Mouse (Mus musculus) liver, embryonic 11.5 days (tissue): ENCODE data around the gene Foxo3. TPM values are rescaled to one million over a fixed set of nuclear protein-coding genes. Genes with fewer than 3 reads are reported as not detected.

Experiments
- ATAC-seq: fragments of 200-750 bp; cut with Nextera tagmentation; replicated peaks from 2 replicates; pipeline ENCODE4 v1.8.0; 2017; ENCODE audit warnings: moderate number of reproducible peaks, mild to moderate bottlenecking, moderate TSS enrichment, moderate library complexity; ENCODE audit not compliant: low FRiP score
- DNase-seq: peaks from one replicate; pipeline ENCODE4 v3.0.0-alpha.2; 2017; ENCODE audit warnings: low spot score
- H3K27ac ChIP-seq: fragments of 300-500 bp; sonication (generic); 2 replicates; pipeline ENCODE4 v1.5.1; 2014; ENCODE audit warnings: mild to moderate bottlenecking, low read depth, low read length, control low read depth
- H3K27me3 ChIP-seq: fragments of 300-500 bp; sonication (generic); replicated peaks from 2 replicates; pipeline ENCODE4 v1.6.1; 2014; ENCODE audit warnings: low read length, mixed read lengths; ENCODE audit not compliant: control insufficient read depth, insufficient read depth
- H3K36me3 ChIP-seq: fragments of 300-500 bp; sonication (generic); 2 replicates; pipeline ENCODE4 v1.6.1; 2014; ENCODE audit warnings: mild to moderate bottlenecking, low read length, moderate library complexity, mixed read lengths; ENCODE audit not compliant: control insufficient read depth, insufficient read depth
- H3K4me1 ChIP-seq: fragments of 300-500 bp; sonication (generic); replicated peaks from 2 replicates; pipeline ENCODE4 v1.6.1; 2014; ENCODE audit warnings: low read length, mixed read lengths; ENCODE audit not compliant: control insufficient read depth, insufficient read depth
- H3K4me2 ChIP-seq: fragments of 300-500 bp; sonication (generic); 2 replicates; pipeline ENCODE4 v1.6.1; 2014; ENCODE audit warnings: mild to moderate bottlenecking, control low read depth, moderate library complexity
- H3K4me3 ChIP-seq: fragments of 300-500 bp; sonication (generic); 2 replicates; pipeline ENCODE4 v1.5.1; 2014; ENCODE audit warnings: low read depth, low read length, control low read depth
- H3K9ac ChIP-seq: fragments of 300-500 bp; sonication (generic); 2 replicates; pipeline ENCODE4 v1.6.1; 2014; ENCODE audit warnings: low read depth, low read length, control low read depth
- H3K9me3 ChIP-seq: fragments of 300-500 bp; sonication (generic); 2 replicates; pipeline ENCODE4 v1.6.1; 2016; ENCODE audit warnings: low read length, inconsistent platforms, mixed read lengths; ENCODE audit not compliant: control insufficient read depth
- WGBS: fragments of 180-500 bp; shearing (Covaris S2); extraction: QIAGEN DNeasy Blood & Tissue Kit; methylation state at CpG from one replicate; pipeline ENCODE4 v1.1.7; 2014; 5-methylcytosine and 5-hydroxymethylcytosine counted together
- polyA plus RNA-seq: library from polyadenylated mRNA; unstranded; fragments of >200 nt; fragmentation: Nextera tagmentation; extraction: Ambion mirVana; gene quantifications from 2 replicates; pipeline ENCODE4 v1.2.1, GENCODE M21; 2014

Foxo3 gene
- polyA plus RNA-seq, 1 experiment from 2014 or later, result 12.3 TPM

- Histone ChIP-seq H3K9me3 (no peaks in the 10 kb centered on the region), H3K27ac (no peak overlapping the region), H3K4me3 (no peak overlapping the region), H3K27me3 (no peaks in the 10 kb centered on the region), H3K36me3 (peaks cover 2% of the 10 kb centered on the region; the same call in 1 of the 2 replicates), H3K4me1 (peaks cover 29% of the 10 kb centered on the region), H3K4me2 (no peak overlapping the region), H3K9ac (no peak overlapping the region)
- no peak for DNase-seq
- 69% methylated on average over 18 of the region's 18 CpGs for WGBS
- no peak for ATAC-seq
Observed at GRCm38 (mm10) chr10:42203321-42204155, 73.0 kb downstream of the Foxo3 start.

- Histone ChIP-seq H3K36me3 (peaks cover 2% of the 10 kb centered on the region), H3K4me2 (no peak overlapping the region), H3K9ac (no peak overlapping the region), H3K27me3 (no peaks in the 10 kb centered on the region), H3K27ac (no peak overlapping the region), H3K9me3 (no peaks in the 10 kb centered on the region), H3K4me1 (peaks cover 29% of the 10 kb centered on the region), H3K4me3 (no peak overlapping the region)
- WGBS, result 74% methylated on average over 8 of the region's 8 CpGs
- ATAC-seq (no peak), DNase-seq (no peak)
Observed at GRCm38 (mm10) chr10:42202561-42202960, 74.0 kb downstream of the Foxo3 start.

GRCm38 (mm10) chr10:42199472-42199871, 77.1 kb downstream of the Foxo3 start:
- peaks cover 37% of the 10 kb centered on the region for H3K4me1 ChIP-seq
- WGBS, result 47% methylated on average over 3 of the region's 3 CpGs
- H3K27ac ChIP-seq, result no peak overlapping the region
- DNase-seq, result no peak
- ATAC-seq, result peak; percentile 76
- no peak overlapping the region for H3K9ac ChIP-seq
- H3K4me2 ChIP-seq, result no peak overlapping the region
- no peaks in the 10 kb centered on the region for H3K27me3 ChIP-seq
- H3K4me3 ChIP-seq, result no peak overlapping the region
- no peaks in the 10 kb centered on the region for H3K9me3 ChIP-seq
- peaks cover 25% of the 10 kb centered on the region for H3K36me3 ChIP-seq

GRCm38 (mm10) chr10:42198682-42199081, 77.9 kb downstream of the Foxo3 start:
- Histone ChIP-seq H3K27me3 (no peaks in the 10 kb centered on the region), H3K9me3 (no peaks in the 10 kb centered on the region), H3K9ac (no peak overlapping the region), H3K4me3 (no peak overlapping the region), H3K4me1 (peaks cover 34% of the 10 kb centered on the region), H3K27ac (no peak overlapping the region), H3K4me2 (no peak overlapping the region), H3K36me3 (peaks cover 27% of the 10 kb centered on the region)
- 53% methylated on average over 3 of the region's 3 CpGs for WGBS
- DNase-seq (no peak), ATAC-seq (no peak)

- no peaks in the 10 kb centered on the region for H3K9me3 ChIP-seq
- DNase-seq, result no peak
- no peak overlapping the region for H3K27ac ChIP-seq
- H3K9ac ChIP-seq, result no peak overlapping the region
- H3K4me1 ChIP-seq, result peaks cover 48% of the 10 kb centered on the region
- H3K27me3 ChIP-seq, result no peaks in the 10 kb centered on the region
- no peak for ATAC-seq
- 65% methylated on average over 6 of the region's 6 CpGs for WGBS
- peaks cover 27% of the 10 kb centered on the region for H3K36me3 ChIP-seq
- H3K4me2 ChIP-seq, result no peak overlapping the region
- no peak overlapping the region for H3K4me3 ChIP-seq
Observed at GRCm38 (mm10) chr10:42194784-42195183, 81.8 kb downstream of the Foxo3 start.

- H3K36me3 ChIP-seq, result peaks cover 27% of the 10 kb centered on the region
- peaks cover 48% of the 10 kb centered on the region for H3K4me1 ChIP-seq
- ATAC-seq (no peak), DNase-seq (no peak)
- no peak overlapping the region for H3K4me3 ChIP-seq
- no peak overlapping the region for H3K4me2 ChIP-seq
- no peaks in the 10 kb centered on the region for H3K9me3 ChIP-seq
- no peaks in the 10 kb centered on the region for H3K27me3 ChIP-seq
- no peak overlapping the region for H3K27ac ChIP-seq
- 82% methylated on average over 4 of the region's 4 CpGs for WGBS
- no peak overlapping the region for H3K9ac ChIP-seq
Observed at GRCm38 (mm10) chr10:42193981-42194380, 82.6 kb downstream of the Foxo3 start.

- DNase-seq (no peak), ATAC-seq (no peak)
- Histone ChIP-seq H3K9ac (no peak overlapping the region), H3K4me3 (no peak overlapping the region), H3K4me2 (no peak overlapping the region), H3K27ac (no peak overlapping the region), H3K9me3 (no peaks in the 10 kb centered on the region), H3K27me3 (no peaks in the 10 kb centered on the region), H3K4me1 (peaks cover 54% of the 10 kb centered on the region), H3K36me3 (peaks cover 27% of the 10 kb centered on the region)
- 36% methylated on average over 6 of the region's 6 CpGs for WGBS
Observed at GRCm38 (mm10) chr10:42192951-42193350, 83.6 kb downstream of the Foxo3 start.

GRCm38 (mm10) chr10:42189674-42190434, 86.7 kb downstream of the Foxo3 start:
- peaks cover 46% of the 10 kb centered on the region for H3K4me1 ChIP-seq
- peaks cover 8% of the 10 kb centered on the region; the same call in 1 of the 2 replicates for H3K36me3 ChIP-seq
- no peak overlapping the region for H3K27ac ChIP-seq
- H3K9ac ChIP-seq, result no peak overlapping the region
- H3K4me2 ChIP-seq, result peak overlapping the region; percentile 28; the same call in 1 of the 2 replicates
- no peak overlapping the region for H3K4me3 ChIP-seq
- H3K27me3 ChIP-seq, result no peaks in the 10 kb centered on the region
- no peaks in the 10 kb centered on the region for H3K9me3 ChIP-seq
- ATAC-seq (peak; percentile 38; the same call in 1 of the 2 replicates), DNase-seq (no peak)
- WGBS, result 54% methylated on average over 13 of the region's 13 CpGs
